Mouse (Mus musculus): ENCODE data around the gene Mbnl2. TPM values are rescaled to one million over a fixed set of nuclear protein-coding genes. Genes with fewer than 3 reads are reported as not detected.

Mbnl2 gene
- total RNA-seq, 2 experiments from 2014 or later: 312 to 318 TPM

- no peak for DNase-seq
- intact Hi-C loops (cut with DNase I): no loop called here
Observed at GRCm38 (mm10) chr14:120318974-120319731, 43.7 kb downstream of the Mbnl2 start.

GRCm38 (mm10) chr14:120322041-120322440 lies 46.6 kb downstream of the Mbnl2 start:
- no peak for DNase-seq

GRCm38 (mm10) chr14:120323111-120323510 lies 47.6 kb downstream of the Mbnl2 start:
- intact Hi-C loops (cut with DNase I): no loop called here
- DNase-seq: no peak

More at GRCm38 (mm10) chr14:120322041-120322440, 46.6 kb downstream of the Mbnl2 start:
- intact Hi-C loops (cut with DNase I): no loop called here

GRCm38 (mm10) chr14:120324061-120324791 lies 48.8 kb downstream of the Mbnl2 start:
- DNase-seq: no peak
- intact Hi-C loops (cut with DNase I): no loop called here

GRCm38 (mm10) chr14:120324883-120325480 lies 49.5 kb downstream of the Mbnl2 start:
- intact Hi-C loops (cut with DNase I): no loop called here

GRCm38 (mm10) chr14:120325673-120326072 lies 50.2 kb downstream of the Mbnl2 start:
- no peak for DNase-seq
- intact Hi-C loops (cut with DNase I): no loop called here

More at GRCm38 (mm10) chr14:120324883-120325480, 49.5 kb downstream of the Mbnl2 start:
- no peak for DNase-seq

- no peak for DNase-seq
- intact Hi-C loops (cut with DNase I): loop anchor here (10.0 kb wide), 1 partner anchor 54 kb away; no protein-coding TSS in a partner anchor
Observed at GRCm38 (mm10) chr14:120330454-120330853, 55.0 kb downstream of the Mbnl2 start.

GRCm38 (mm10) chr14:120330881-120331514 lies 55.5 kb downstream of the Mbnl2 start:
- DNase-seq: no peak
- intact Hi-C loops (cut with DNase I): loop anchor here (10.0 kb wide), 1 partner anchor 54 kb away; no protein-coding TSS in a partner anchor

GRCm38 (mm10) chr14:120333465-120334243 lies 58.2 kb downstream of the Mbnl2 start:
- no peak for DNase-seq
- intact Hi-C loops (cut with DNase I): loop anchor here (10.0 kb wide), 1 partner anchor 51 kb away; no protein-coding TSS in a partner anchor

- no peak for DNase-seq
- intact Hi-C loops (cut with DNase I): loop anchor here (10.0 kb wide), 1 partner anchor 49 kb away; no protein-coding TSS in a partner anchor
Observed at GRCm38 (mm10) chr14:120335366-120335765, 59.9 kb downstream of the Mbnl2 start.

GRCm38 (mm10) chr14:120335871-120336270 lies 60.4 kb downstream of the Mbnl2 start:
- no peak for DNase-seq
- intact Hi-C loops (cut with DNase I): loop anchor here (2.0 to 10.0 kb wide), 2 partner anchors 49 to 59 kb away; no protein-coding TSS in a partner anchor

- peak; percentile 40 to 69 for DNase-seq
- intact Hi-C loops (cut with DNase I): loop anchor here (2.0 to 10.0 kb wide), 2 partner anchors 48 to 60 kb away; no protein-coding TSS in a partner anchor
Observed at GRCm38 (mm10) chr14:120336380-120336779, 60.9 kb downstream of the Mbnl2 start.

GRCm38 (mm10) chr14:120336841-120337240 lies 61.4 kb downstream of the Mbnl2 start:
- intact Hi-C loops (cut with DNase I): loop anchor here (2.0 to 10.0 kb wide), 2 partner anchors 48 to 60 kb away; no protein-coding TSS in a partner anchor
- no peak for DNase-seq

- intact Hi-C loops (cut with DNase I): loop anchor here (2.0 to 10.0 kb wide), 2 partner anchors 47 to 61 kb away; no protein-coding TSS in a partner anchor
- no peak for DNase-seq
Observed at GRCm38 (mm10) chr14:120337731-120338462, 62.4 kb downstream of the Mbnl2 start.

GRCm38 (mm10) chr14:120338706-120339105 lies 63.2 kb downstream of the Mbnl2 start:
- intact Hi-C loops (cut with DNase I): loop anchor here (10.0 kb wide), 1 partner anchor 46 kb away; no protein-coding TSS in a partner anchor

GRCm38 (mm10) chr14:120341912-120342311 lies 66.4 kb downstream of the Mbnl2 start:
- DNase-seq: no peak
- intact Hi-C loops (cut with DNase I): no loop called here

More at GRCm38 (mm10) chr14:120338706-120339105, 63.2 kb downstream of the Mbnl2 start:
- no peak for DNase-seq

- intact Hi-C loops (cut with DNase I): no loop called here
- no peak for DNase-seq
Observed at GRCm38 (mm10) chr14:120342321-120342720, 66.9 kb downstream of the Mbnl2 start.

GRCm38 (mm10) chr14:120344641-120345040 lies 69.2 kb downstream of the Mbnl2 start:
- DNase-seq: no peak
- intact Hi-C loops (cut with DNase I): no loop called here

All from gastrocnemius, postnatal 36 days (tissue).